Mouse (Mus musculus) heart, adult 2 months (tissue): ENCODE results near the gene Samd4b.

Experiments
- CTCF ChIP-seq: fragments of 200-600 bp; IDR thresholded peaks from 2 replicates; pipeline ENCODE4 v1.8.1; 2022; ENCODE audit warnings: antibody characterized with exemption, mild to moderate bottlenecking, moderate library complexity
- EP300 ChIP-seq: fragments of 200-500 bp; IDR thresholded peaks from 2 replicates; pipeline ENCODE4 v1.6.1; 2011; ENCODE audit warnings: low read depth, low read length, control low read depth; ENCODE audit not compliant: insufficient read depth

DNA sequence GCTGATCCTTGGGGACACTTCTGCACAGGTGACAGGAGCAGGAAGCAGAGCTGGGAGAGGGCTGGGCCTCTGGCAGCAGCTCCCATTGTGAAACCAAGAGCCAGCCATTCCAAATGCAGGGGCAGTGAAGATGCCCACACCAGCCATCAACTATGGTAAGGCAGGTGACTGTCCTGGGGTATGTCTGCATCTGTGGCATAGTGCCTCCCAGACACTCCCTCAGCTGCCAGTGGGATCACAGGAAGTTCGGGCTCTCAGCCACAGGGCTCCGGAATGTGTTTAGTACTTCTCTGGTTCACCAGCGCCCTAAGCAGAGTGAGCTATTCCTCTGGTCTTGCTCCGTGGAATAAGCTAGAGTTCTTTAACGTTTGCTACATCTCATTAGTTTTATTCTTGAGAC, 40.9 kb downstream of the Samd4b start:
- TF ChIP-seq EP300 (no peak), CTCF (no peak)
